Mouse (Mus musculus): Measurements from ENCODE around the gene P2rx7. TPM values are rescaled to one million over a fixed set of nuclear protein-coding genes. Genes with fewer than 3 reads are reported as not detected.
"Not testable (repeated sequence)": the region's sequence is repeated elsewhere in the genome, so short reads cannot be mapped to it uniquely, and the experiment has no call there.

P2rx7 gene
- total RNA-seq, 2 experiments from 2014 or later, result 6.8 to 7.6 TPM

DNA sequence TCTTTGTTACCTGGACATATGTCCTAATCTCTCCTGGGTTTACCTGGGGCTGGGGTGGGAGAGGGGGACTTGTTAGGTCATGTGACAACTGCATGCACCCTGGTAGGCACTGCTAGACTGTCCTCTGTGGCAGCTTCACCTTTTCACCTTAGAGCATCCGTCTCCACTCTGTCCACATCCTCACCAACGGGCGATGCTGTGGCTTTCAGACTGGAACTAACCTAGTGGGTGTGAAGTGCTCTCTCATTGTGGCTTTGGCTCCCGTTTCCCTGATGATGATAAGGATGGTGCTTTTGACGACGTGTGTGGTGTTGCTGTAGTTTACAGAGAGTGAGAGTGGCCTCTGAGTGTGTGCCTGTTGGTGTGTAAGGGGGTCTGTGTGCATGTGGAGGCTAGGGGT lies 1.6 kb downstream of the P2rx7 start:
- ATAC-seq (replicated peaks; ENCODE audit: poor library complexity, severe bottlenecking), result peak; percentile 20

GRCm38 (mm10) chr5:122646050-122646449 lies 2.3 kb downstream of the P2rx7 start:
- ATAC-seq (replicated peaks; ENCODE audit: poor library complexity, severe bottlenecking), result no peak

DNA sequence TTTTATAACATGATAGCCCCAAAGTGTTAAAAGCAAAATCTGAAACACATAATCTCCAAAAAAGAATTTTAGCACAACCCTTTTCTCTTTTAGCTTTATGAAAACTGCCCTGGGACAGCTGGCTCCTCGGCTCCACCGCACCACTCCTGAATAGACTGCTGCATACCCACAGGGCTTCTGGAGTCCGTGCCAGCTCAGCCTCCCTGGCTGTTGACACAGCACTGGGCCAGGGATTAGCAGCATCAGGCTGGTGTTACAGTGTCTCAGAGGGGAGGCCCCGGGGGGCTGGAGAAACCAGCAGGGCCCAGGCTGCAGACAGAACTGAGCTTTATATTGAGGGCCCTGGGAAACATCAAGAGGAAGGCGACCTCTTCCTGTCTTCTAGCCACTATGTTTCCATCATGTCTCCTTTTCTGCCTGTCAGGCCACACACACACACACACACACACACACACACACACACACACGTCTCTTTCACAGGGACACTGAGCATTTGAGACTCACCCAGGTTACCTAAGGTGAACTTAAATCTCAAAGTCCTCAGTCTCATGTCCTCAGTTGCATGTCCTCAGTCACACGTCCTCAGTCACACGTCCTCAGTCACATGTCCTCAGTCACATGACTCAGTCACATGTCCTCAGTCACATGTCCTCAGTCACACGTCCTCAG lies 3.7 kb downstream of the P2rx7 start:
- ATAC-seq (replicated peaks; ENCODE audit: poor library complexity, severe bottlenecking), result no peak

- ATAC-seq (replicated peaks; ENCODE audit: poor library complexity, severe bottlenecking), result not testable (repeated sequence)
Measured at GRCm38 (mm10) chr5:122647952-122648374, 4.3 kb downstream of the P2rx7 start.

GRCm38 (mm10) chr5:122649264-122649663 lies 5.6 kb downstream of the P2rx7 start:
- no peak for ATAC-seq (replicated peaks; ENCODE audit: poor library complexity, severe bottlenecking)

DNA sequence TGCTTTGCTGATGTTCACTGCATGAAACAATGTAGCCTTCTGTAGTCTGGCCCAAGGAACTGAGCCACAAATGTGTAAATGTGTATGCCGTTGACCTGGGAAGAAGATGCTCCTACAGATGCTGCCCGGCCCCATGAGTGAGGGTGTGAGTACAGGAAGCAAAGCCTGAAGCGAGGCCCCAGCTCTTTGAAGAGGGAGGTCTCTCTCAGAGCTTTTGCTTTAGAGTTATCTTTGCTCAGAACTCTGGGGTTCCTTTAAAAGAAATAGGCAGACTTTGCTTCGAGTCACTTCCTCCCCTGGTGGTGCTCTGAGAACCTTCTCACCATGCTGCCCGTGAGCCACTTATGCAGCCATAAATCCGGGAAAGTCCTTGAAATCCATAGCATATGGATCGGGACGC lies 6.4 kb downstream of the P2rx7 start:
- no peak for ATAC-seq (replicated peaks; ENCODE audit: poor library complexity, severe bottlenecking)

DNA sequence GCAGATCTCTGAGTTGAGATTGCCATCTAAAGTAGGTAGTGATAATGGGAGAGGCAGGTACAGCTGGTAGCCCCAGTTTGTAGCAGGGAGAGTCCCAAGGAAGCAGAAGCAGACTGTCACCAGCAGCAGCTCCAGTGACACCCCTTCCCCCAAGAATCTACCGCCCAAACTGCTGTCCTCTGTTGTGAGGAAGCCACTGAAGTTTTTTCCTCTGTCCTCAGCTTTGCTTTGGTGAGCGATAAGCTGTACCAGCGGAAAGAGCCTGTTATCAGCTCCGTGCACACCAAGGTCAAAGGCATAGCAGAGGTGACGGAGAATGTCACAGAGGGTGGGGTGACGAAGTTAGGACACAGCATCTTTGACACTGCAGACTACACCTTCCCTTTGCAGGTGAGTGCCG lies 8.8 kb downstream of the P2rx7 start:
- ATAC-seq (replicated peaks; ENCODE audit: poor library complexity, severe bottlenecking), result peak; percentile 36

- ATAC-seq (replicated peaks; ENCODE audit: poor library complexity, severe bottlenecking), result no peak
Measured at GRCm38 (mm10) chr5:122653112-122653445, 9.4 kb downstream of the P2rx7 start.

GRCm38 (mm10) chr5:122653446-122654267 lies 9.9 kb downstream of the P2rx7 start:
- ATAC-seq (replicated peaks; ENCODE audit: poor library complexity, severe bottlenecking), result peak; percentile 76

DNA sequence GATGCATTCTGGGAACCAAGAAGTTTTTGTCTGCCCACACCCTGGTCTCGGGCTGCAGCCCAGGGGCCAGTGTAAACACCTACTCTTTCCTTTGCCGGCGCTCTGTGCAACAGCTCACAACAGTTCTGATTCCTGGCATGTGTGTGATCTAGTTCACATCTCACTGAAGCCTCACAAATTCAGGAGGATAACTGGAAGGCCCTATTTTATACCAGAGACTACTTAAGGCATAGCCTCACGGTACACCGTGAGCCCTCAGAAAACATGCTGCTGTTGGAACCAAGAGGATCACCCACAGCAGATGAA lies 10.5 kb downstream of the P2rx7 start:
- no peak for ATAC-seq (replicated peaks; ENCODE audit: poor library complexity, severe bottlenecking)

DNA sequence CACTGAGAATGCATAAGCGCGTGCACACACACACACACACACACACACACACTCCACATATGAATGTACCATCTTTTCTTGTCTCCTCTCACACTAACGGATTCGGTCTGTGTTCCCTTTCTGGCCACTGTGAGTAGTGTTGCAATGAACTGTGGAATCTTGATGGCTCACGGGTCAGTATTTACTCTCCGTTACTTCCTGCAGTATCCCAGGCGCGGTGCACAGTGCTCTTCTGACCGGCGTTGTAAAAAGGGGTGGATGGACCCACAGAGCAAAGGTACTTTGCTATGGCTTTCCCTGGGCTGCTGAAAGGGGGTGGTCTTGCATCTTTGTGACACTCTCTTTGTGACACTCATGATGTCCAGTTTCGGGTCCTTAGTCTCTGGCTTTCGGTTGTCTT lies 13.1 kb downstream of the P2rx7 start:
- no peak for ATAC-seq (replicated peaks; ENCODE audit: poor library complexity, severe bottlenecking)

GRCm38 (mm10) chr5:122662501-122662900 lies 18.8 kb downstream of the P2rx7 start:
- ATAC-seq (replicated peaks; ENCODE audit: poor library complexity, severe bottlenecking), result peak; percentile 98

- ATAC-seq (replicated peaks; ENCODE audit: poor library complexity, severe bottlenecking), result no peak
Measured at GRCm38 (mm10) chr5:122665036-122665435, 21.3 kb downstream of the P2rx7 start.

DNA sequence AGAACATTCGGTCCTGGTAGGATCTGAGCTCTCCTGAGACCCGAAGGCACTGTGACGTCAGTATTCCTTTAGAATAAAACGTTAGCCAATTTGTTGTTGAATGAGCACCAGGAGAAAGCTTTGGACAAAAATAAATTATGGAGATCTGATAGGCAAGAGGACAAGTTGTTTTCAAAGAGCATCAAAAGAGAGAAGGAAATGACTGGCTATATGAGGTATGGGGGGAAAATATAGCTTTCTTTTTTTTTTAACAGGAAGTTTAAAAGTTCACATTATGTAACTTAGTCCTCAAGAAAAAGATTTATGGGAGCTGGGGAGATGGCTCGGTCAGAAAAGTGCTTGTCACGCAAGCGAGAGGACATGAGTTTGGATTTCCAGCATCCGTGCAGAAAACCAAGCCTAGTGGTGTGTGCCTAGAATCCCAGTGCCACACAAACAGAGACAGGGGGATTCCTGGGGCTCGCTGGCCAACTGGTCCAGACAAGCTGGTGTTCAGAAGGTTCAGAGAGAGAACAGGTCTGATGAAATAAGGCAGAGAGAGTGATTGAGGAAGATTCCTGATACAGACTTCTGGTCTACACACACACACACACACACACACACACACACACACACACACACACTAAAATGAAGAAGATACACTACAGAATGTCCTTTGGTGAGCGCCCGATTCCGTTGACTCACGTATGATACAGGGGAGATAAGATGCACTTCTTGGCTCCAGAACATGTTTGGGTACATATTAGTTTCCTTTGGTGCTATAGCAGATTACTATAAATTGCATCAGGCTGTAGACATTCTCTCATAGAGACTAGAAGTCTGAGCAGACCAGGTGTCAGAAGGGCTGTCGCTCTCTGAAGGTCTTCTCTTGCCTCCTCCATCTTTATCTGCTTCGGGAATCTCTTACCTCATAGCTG lies 25.5 kb downstream of the P2rx7 start:
- ATAC-seq (replicated peaks; ENCODE audit: poor library complexity, severe bottlenecking), result peak; percentile 59

DNA sequence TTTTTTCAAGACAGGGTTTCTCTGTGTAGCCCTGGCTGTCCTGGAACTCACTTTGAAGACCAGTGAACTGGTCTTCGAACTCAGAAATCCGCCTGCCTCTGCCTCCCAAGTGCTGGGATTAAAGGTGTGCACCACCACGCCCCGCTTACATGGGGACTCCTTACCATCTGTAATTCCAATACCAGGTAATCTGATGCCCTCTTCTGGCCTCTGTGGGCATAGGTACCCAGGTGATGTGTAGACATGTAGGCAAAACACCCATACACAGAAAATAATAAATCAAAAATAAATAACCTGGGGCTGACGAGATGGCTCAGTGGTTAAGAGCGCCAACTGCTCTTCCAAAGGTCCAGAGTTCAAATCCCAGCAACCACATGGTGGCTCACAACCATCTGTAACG lies 27.9 kb downstream of the P2rx7 start:
- ATAC-seq (replicated peaks; ENCODE audit: poor library complexity, severe bottlenecking), result not testable (repeated sequence)

- ATAC-seq (replicated peaks; ENCODE audit: poor library complexity, severe bottlenecking), result no peak
Measured at GRCm38 (mm10) chr5:122672298-122672697, 28.6 kb downstream of the P2rx7 start.

- no peak for ATAC-seq (replicated peaks; ENCODE audit: poor library complexity, severe bottlenecking)
Measured at GRCm38 (mm10) chr5:122676002-122676401, 32.3 kb downstream of the P2rx7 start.

DNA sequence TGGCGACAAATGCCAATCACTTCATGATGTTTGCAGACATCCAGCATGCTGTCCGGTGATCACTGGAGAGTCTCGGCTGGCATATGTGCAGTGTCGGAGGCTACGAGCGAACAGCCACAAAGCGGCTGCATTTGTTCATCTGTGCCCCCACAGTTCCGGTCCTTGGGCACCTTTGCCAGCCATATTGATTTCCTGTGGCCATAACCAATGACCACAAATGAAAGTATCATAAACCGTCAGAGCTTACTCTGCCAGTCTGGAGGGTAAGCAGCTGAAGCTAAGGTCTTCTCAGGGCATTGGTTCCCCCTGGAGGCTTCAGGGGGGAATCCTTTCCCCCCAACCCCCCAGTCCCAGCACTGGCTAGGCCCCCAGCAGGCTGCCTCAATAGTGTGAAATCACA lies 34.3 kb downstream of the P2rx7 start:
- peak; percentile 89 for ATAC-seq (replicated peaks; ENCODE audit: poor library complexity, severe bottlenecking)

GRCm38 (mm10) chr5:122679881-122680280 lies 36.2 kb downstream of the P2rx7 start:
- ATAC-seq (replicated peaks; ENCODE audit: poor library complexity, severe bottlenecking), result no peak

DNA sequence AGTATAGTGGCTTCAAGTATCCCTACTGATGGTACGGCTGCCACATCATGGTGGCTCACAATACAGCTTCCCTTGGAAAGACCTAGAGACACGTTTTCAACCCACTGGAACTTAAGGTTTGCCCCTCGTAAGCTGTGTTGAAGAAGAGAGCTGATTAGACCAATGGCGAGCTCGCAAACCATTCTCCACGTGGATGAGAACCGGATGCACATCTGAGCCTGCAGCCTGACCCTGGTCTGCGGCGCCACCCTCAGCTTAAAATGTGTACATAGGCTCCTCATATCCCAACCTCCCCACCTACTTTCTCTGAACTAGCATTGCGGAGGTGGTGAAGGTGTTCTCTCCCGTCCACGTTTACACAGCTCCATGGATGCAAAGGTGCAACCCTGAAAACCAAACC lies 37.6 kb downstream of the P2rx7 start:
- no peak for ATAC-seq (replicated peaks; ENCODE audit: poor library complexity, severe bottlenecking)

- peak; percentile 92 for ATAC-seq (replicated peaks; ENCODE audit: poor library complexity, severe bottlenecking)
Measured at GRCm38 (mm10) chr5:122683926-122684325, 40.2 kb downstream of the P2rx7 start.
